ENCODE assay signal across 15 mouse cellular contexts in genomic region chr7:64564891-64565571, GRCm38 (mm10).
A peak's percentile ranks its signal among the peaks of the same experiment; 100 is the strongest.
DNase-seq lines count a peak whose midpoint lies in the region; ATAC-seq and TF ChIP-seq lines count a peak whose summit lies in the region.
"Had no signal": no experiment of that assay in that cellular context is flagged by ENCODE, and none has a peak within 500 bp of the region (broad histone marks: within the 10 kb centered on the region; RNA-seq: fewer than 3 reads in every experiment).

No protein-coding gene starts in this region.

- H3K36me3 ChIP-seq in forebrain, embryonic 16.5 days (ENCODE audit: control insufficient read depth, insufficient read depth) = no peaks in the 10 kb centered on the region
- no peaks in the 10 kb centered on the region; the same call in 1 of the 2 replicates for H3K36me3 ChIP-seq in forebrain, embryonic 12.5 days (replicated peaks)
- no peaks in the 10 kb centered on the region for H3K36me3 ChIP-seq in kidney, embryonic 16.5 days (ENCODE audit: insufficient read depth, low read length)
- H3K36me3 ChIP-seq: embryonic facial prominence, embryonic 10.5 days; limb, embryonic 13.5 days had no signal

- ATAC-seq in forebrain, embryonic 16.5 days = no peak
- no peak for ATAC-seq in forebrain, embryonic 12.5 days (ENCODE audit: low FRiP score)
- no peak for ATAC-seq in kidney, embryonic 16.5 days (ENCODE audit: low FRiP score, low TSS enrichment)
- ATAC-seq: intestine, embryonic 16.5 days had no signal

- H3K9ac ChIP-seq in forebrain, embryonic 16.5 days (replicated peaks; ENCODE audit: low read depth, low read length) = no peak overlapping the region
- H3K9ac ChIP-seq in forebrain, embryonic 12.5 days = no peak overlapping the region
- H3K9ac ChIP-seq in kidney, embryonic 16.5 days (replicated peaks; ENCODE audit: low read length) = no peak overlapping the region
- H3K9ac ChIP-seq: limb, embryonic 13.5 days had no signal

- no peaks in the 10 kb centered on the region for H3K9me3 ChIP-seq in forebrain, embryonic 16.5 days (ENCODE audit: control insufficient read depth, low read length)
- H3K9me3 ChIP-seq in forebrain, embryonic 12.5 days = no peaks in the 10 kb centered on the region
- H3K9me3 ChIP-seq in kidney, embryonic 16.5 days (ENCODE audit: low read length) = no peaks in the 10 kb centered on the region
- H3K9me3 ChIP-seq: embryonic facial prominence, embryonic 10.5 days; limb, embryonic 13.5 days had no signal

- intact Hi-C loops in left cerebral cortex, adult 2 months (cut with DNase I) = loop anchor here (1.0 to 5.0 kb wide), 4 partner anchors 18 to 162 kb away; partner anchors contain the start of gene Apba2

- no peaks in the 10 kb centered on the region for H3K27me3 ChIP-seq in forebrain, embryonic 16.5 days (replicated peaks; ENCODE audit: control insufficient read depth, insufficient read depth, low read length)
- no peaks in the 10 kb centered on the region for H3K27me3 ChIP-seq in forebrain, embryonic 12.5 days
- H3K27me3 ChIP-seq in kidney, embryonic 16.5 days (ENCODE audit: insufficient read depth, low read length) = no peaks in the 10 kb centered on the region
- H3K27me3 ChIP-seq: limb, embryonic 13.5 days had no signal

- H3K27ac ChIP-seq in forebrain, embryonic 16.5 days (ENCODE audit: low read length) = 0 out of 2 replicates have a peak overlapping the region, but pooled peaks have one; percentile 11
- H3K27ac ChIP-seq in forebrain, embryonic 12.5 days = no peak overlapping the region
- peak overlapping the region; percentile 89 for H3K27ac ChIP-seq in left cerebral cortex, adult 2 months
- no peak overlapping the region for H3K27ac ChIP-seq in kidney, embryonic 16.5 days (ENCODE audit: low read length)
- H3K27ac ChIP-seq: embryonic facial prominence, embryonic 10.5 days; limb, embryonic 13.5 days had no signal

- WGBS in forebrain, embryonic 16.5 days = 72% methylated on average over 7 of the region's 7 CpGs
- 78% methylated on average over 7 of the region's 7 CpGs for WGBS in forebrain, embryonic 12.5 days
- 65% methylated on average over 7 of the region's 7 CpGs for WGBS in kidney, embryonic 16.5 days

- peak; percentile 56 to 70 for DNase-seq in left cerebral cortex, adult 2 months (ENCODE audit: extremely low spot score in 1 of 2, low spot score in 2 of 2)
- no peak for DNase-seq in left cerebral cortex, adult 11 months (ENCODE audit: low spot score)
- DNase-seq in brain, embryonic 14.5 days (ENCODE audit: low read depth) = peak; percentile 20
- DNase-seq in layer of hippocampus, adult 8-10 months (ENCODE audit: low spot score in 2 of 2) = peak; percentile 57 to 68
- DNase-seq in urinary bladder, postnatal 4 days (ENCODE audit: low spot score in 2 of 2) = no peak
- DNase-seq: adrenal gland, postnatal 10 days; gastrocnemius, postnatal 14 days; kidney, postnatal 36 days; lung, postnatal 4 days had no signal

- no peak overlapping the region for H3K4me3 ChIP-seq in forebrain, embryonic 16.5 days (replicated peaks; ENCODE audit: low read length)
- H3K4me3 ChIP-seq in forebrain, embryonic 12.5 days (replicated peaks) = no peak overlapping the region
- H3K4me3 ChIP-seq in left cerebral cortex, adult 2 months = no peak overlapping the region
- no peak overlapping the region for H3K4me3 ChIP-seq in kidney, embryonic 16.5 days (ENCODE audit: low read length)
- H3K4me3 ChIP-seq: embryonic facial prominence, embryonic 10.5 days; limb, embryonic 13.5 days had no signal

- no peak overlapping the region for H3K4me2 ChIP-seq in forebrain, embryonic 16.5 days (ENCODE audit: low read length)
- H3K4me2 ChIP-seq in forebrain, embryonic 12.5 days = no peak overlapping the region
- no peak overlapping the region for H3K4me2 ChIP-seq in kidney, embryonic 16.5 days (replicated peaks; ENCODE audit: low read depth, low read length)
- H3K4me2 ChIP-seq: limb, embryonic 13.5 days had no signal

- no peak for TF ChIP-seq POLR2A in brain, embryonic 14.5 days (IDR thresholded peaks at IDR 0.05; ENCODE audit: borderline replicate concordance, extremely low read depth, insufficient read depth, insufficient read length, poor library complexity, severe bottlenecking)

- peaks cover 9% of the 10 kb centered on the region for H3K4me1 ChIP-seq in forebrain, embryonic 16.5 days (replicated peaks; ENCODE audit: control insufficient read depth, insufficient read depth, low read length)
- H3K4me1 ChIP-seq in forebrain, embryonic 12.5 days = peaks cover 31% of the 10 kb centered on the region
- no peaks in the 10 kb centered on the region for H3K4me1 ChIP-seq in kidney, embryonic 16.5 days (ENCODE audit: insufficient read depth, low read length)

- no peak for TF ChIP-seq CTCF in left cerebral cortex, adult 2 months (IDR thresholded peaks at IDR 0.05)
- no peak for TF ChIP-seq CTCF in brain, embryonic 14.5 days (IDR thresholded peaks at IDR 0.05; ENCODE audit: borderline replicate concordance, extremely low read depth, insufficient read depth, insufficient read length)

Comparison
In these comparisons a context has a peak if more than half of its experiments do, and no peak if none do; other contexts are left out.
1. H3K27ac ChIP-seq: peak in forebrain, embryonic 16.5 days (single experiment) and left cerebral cortex, adult 2 months (single experiment); none in forebrain, embryonic 12.5 days (single experiment) and kidney, embryonic 16.5 days (single experiment).
2. DNase-seq: peak in left cerebral cortex, adult 2 months (2 of 2), brain, embryonic 14.5 days (single experiment) and layer of hippocampus, adult 8-10 months (2 of 2); none in left cerebral cortex, adult 11 months (single experiment) and urinary bladder, postnatal 4 days (0 of 2).